Mouse (Mus musculus): ENCODE data around the gene Spaca6. TPM values are rescaled to one million over a fixed set of nuclear protein-coding genes. Genes with fewer than 3 reads are reported as not detected.
"Not testable (repeated sequence)": the region's sequence is repeated elsewhere in the genome, so short reads cannot be mapped to it uniquely, and the experiment has no call there.

Spaca6 gene
- total and polyA plus RNA-seq, 2 experiments, result 2.9 to 6.5 TPM

DNA sequence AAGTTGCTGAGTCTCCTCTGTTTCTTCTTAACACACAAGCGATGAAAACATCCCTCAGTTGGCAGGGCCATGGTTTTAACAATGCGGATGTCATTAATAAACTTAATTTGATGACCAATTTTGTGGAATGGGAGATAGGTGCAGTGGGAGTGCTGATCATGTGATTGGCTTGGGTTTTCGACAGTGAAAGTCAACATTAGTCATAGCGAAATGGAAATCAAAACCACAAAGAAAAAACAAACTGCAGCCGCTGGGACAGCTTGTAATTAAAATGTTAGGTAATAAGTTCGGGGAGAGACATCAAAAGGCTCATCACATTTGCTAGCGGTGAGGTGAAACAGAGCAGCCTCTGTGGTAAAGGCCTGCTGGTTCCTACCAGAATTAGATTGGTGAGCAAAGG, 13.8 kb downstream of the Spaca6 start:
- Histone ChIP-seq H3K79me2 (ENCODE audit: control insufficient read depth, insufficient read depth, low read length) (no peaks in the 10 kb centered on the region), H3K4me1 (ENCODE audit: control insufficient read depth, insufficient read depth, low read length) (0 out of 2 replicates have a peak, but pooled peaks cover 2% of the 10 kb centered on the region), H3K27ac (replicated peaks; ENCODE audit: insufficient read depth, low read depth, low read length) (no peak overlapping the region), H3K36me3 (ENCODE audit: control insufficient read depth, insufficient read depth, low read length) (no peaks in the 10 kb centered on the region), H3K9ac (ENCODE audit: low read depth, low read length) (no peak overlapping the region), H3K27me3 (ENCODE audit: control insufficient read depth, insufficient read depth, low read length) (no peaks in the 10 kb centered on the region), H3K4me3 (ENCODE audit: insufficient read depth, low read depth, low read length) (no peak overlapping the region)
- TF ChIP-seq CTCF (IDR thresholded peaks at IDR 0.05; ENCODE audit: low read depth, low read length), result no peak
- TF ChIP-seq POLR2A (IDR thresholded peaks at IDR 0.05; ENCODE audit: extremely low read depth, insufficient read depth, low read length), result no peak
- WGBS, result 90% methylated on average over 7 of the region's 7 CpGs
- DNase-seq (ENCODE audit: extremely low read depth, low read depth, low spot score), result no peak

DNA sequence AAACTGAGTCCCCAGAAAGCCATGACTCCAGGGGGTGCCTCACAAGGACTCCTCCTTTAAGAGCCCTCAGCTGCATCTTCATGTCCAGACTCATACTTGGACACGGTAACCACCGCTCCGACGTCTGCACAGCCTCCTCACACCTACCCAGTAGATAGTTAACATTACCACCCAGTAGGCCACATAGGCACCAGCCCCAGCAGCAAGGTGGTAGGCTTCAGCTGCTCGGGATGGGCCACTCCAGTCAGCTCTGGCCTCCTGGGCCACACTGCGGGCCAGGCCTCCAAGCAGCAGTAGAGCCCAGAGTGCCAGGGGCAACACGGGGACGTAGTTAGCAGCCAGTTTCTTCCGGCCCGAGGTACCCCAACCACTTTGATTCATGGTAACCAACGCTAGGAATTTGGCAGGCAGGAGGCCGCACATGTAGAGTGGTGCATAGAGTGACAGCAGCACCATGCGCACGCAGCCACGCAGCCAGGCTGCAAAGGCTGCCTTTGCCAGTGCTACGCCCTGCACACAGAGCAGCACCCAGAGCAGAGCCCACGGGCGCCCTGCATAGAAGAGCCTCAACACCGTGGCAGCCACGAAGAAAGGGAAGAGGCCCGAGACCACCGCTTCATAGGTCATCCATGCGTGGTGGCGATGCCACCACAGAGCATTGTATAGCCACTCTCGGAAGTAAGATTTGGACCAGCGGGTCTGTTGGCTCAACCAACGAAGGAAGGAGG, 16.7 kb downstream of the Spaca6 start:
- Histone ChIP-seq H3K79me2 (ENCODE audit: control insufficient read depth, insufficient read depth, low read length) (no peaks in the 10 kb centered on the region), H3K9ac (ENCODE audit: low read depth, low read length) (no peak overlapping the region), H3K4me3 (ENCODE audit: insufficient read depth, low read depth, low read length) (no peak overlapping the region), H3K36me3 (ENCODE audit: control insufficient read depth, insufficient read depth, low read length) (no peaks in the 10 kb centered on the region), H3K27me3 (ENCODE audit: control insufficient read depth, insufficient read depth, low read length) (no peaks in the 10 kb centered on the region), H3K27ac (replicated peaks; ENCODE audit: insufficient read depth, low read depth, low read length) (no peak overlapping the region), H3K4me1 (ENCODE audit: control insufficient read depth, insufficient read depth, low read length) (no peaks in the 10 kb centered on the region)
- no peak for DNase-seq (ENCODE audit: extremely low read depth, low read depth, low spot score)
- TF ChIP-seq CTCF (IDR thresholded peaks at IDR 0.05; ENCODE audit: low read depth, low read length) (no peak), POLR2A (IDR thresholded peaks at IDR 0.05; ENCODE audit: extremely low read depth, insufficient read depth, low read length) (no peak)
- WGBS, result 73% methylated on average over 27 of the region's 27 CpGs

DNA sequence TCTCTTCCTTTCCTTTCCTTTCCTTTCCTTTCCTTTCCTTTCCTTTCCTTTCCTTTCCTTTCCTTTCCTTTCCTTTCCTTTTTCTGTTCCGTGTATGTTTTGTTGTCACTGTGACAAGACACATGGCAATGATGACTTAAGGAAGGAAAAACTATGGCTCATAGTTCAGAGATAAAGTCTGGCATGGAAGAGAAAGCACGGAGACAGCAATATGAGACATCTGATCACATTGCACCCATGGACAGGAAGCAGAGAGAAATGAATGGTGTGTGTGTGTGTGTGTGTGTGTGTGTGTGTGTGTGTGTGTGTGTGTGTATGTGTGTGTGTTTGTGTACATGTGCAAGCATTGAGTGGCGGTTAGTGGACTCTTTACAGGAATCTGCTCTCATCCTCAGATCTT, 17.6 kb downstream of the Spaca6 start:
- not testable (repeated sequence) for H3K27ac ChIP-seq (replicated peaks; ENCODE audit: insufficient read depth, low read depth, low read length); H3K9ac ChIP-seq (ENCODE audit: low read depth, low read length); H3K36me3 ChIP-seq (ENCODE audit: control insufficient read depth, insufficient read depth, low read length); H3K79me2 ChIP-seq (ENCODE audit: control insufficient read depth, insufficient read depth, low read length); H3K4me1 ChIP-seq (ENCODE audit: control insufficient read depth, insufficient read depth, low read length); H3K27me3 ChIP-seq (ENCODE audit: control insufficient read depth, insufficient read depth, low read length); H3K4me3 ChIP-seq (ENCODE audit: insufficient read depth, low read depth, low read length); DNase-seq (ENCODE audit: extremely low read depth, low read depth, low spot score)
- 54% methylated on average over 3 of the region's 3 CpGs for WGBS

DNA sequence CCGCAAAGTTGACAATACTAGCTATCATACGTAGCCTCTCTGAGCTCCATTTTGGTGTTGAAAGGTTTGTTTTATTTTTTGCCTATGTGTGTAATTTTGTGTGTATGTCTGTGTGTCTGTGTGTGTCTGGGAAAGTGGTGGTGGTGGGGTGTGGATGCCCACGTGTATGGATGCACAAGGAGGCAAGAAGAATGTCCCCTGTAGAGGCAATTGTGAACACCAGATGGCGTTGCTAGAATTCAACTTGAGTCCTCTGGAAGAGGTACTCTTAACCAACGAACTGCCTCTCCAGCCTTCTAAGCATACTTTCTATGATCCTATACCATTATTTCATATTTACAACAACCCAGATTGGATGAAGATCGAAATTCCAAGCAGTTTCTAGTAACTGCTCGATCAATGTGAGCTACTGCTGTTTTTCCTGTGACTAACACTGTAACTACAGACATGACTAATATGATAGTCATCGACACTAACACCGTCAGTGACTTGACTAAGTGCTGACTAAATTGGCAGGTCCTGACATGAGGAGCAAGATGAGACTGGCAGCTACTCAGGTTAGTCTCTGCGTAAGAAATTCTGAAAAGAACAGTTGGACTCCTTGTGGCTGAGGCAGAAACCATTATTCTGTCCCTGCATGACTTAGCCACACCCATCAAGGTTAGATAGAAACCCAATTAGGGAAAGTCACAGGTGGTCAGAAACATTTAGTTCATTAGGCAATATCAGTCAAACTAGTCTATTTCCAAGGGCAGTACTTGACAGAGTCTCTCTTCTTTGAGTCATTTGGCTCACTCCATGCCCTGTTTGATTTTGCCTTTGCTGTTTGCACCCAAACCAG, 18.4 kb downstream of the Spaca6 start:
- Histone ChIP-seq H3K4me3 (ENCODE audit: insufficient read depth, low read depth, low read length) (no peak overlapping the region), H3K36me3 (ENCODE audit: control insufficient read depth, insufficient read depth, low read length) (no peaks in the 10 kb centered on the region), H3K27ac (replicated peaks; ENCODE audit: insufficient read depth, low read depth, low read length) (no peak overlapping the region), H3K27me3 (ENCODE audit: control insufficient read depth, insufficient read depth, low read length) (peaks cover 8% of the 10 kb centered on the region), H3K9ac (ENCODE audit: low read depth, low read length) (no peak overlapping the region), H3K4me1 (ENCODE audit: control insufficient read depth, insufficient read depth, low read length) (no peaks in the 10 kb centered on the region), H3K79me2 (ENCODE audit: control insufficient read depth, insufficient read depth, low read length) (no peaks in the 10 kb centered on the region)
- no peak for DNase-seq (ENCODE audit: extremely low read depth, low read depth, low spot score)
- WGBS, result 72% methylated on average over 10 of the region's 10 CpGs
- TF ChIP-seq CTCF (IDR thresholded peaks at IDR 0.05; ENCODE audit: low read depth, low read length), result no peak
- TF ChIP-seq POLR2A (IDR thresholded peaks at IDR 0.05; ENCODE audit: extremely low read depth, insufficient read depth, low read length), result no peak

DNA sequence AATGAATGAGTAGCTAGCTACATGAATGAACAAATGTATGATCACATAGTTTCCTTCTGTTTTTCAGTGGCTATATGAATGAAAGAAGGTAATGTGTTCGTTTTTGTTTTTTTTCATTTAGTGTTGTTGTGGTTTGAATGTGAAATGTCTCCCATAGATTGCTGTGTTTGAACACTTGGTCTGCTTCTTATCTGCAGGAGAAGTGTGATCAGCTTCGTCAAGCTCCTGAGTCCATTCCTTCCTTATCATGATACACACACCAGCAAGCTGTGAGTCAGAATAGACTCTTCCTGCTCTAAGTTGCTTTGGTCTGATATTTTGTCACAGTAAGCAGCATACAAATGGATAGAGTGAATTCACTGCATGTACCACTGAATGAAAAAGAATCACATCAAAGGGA, 22.0 kb downstream of the Spaca6 start:
- Histone ChIP-seq H3K36me3 (ENCODE audit: control insufficient read depth, insufficient read depth, low read length) (no peaks in the 10 kb centered on the region), H3K4me1 (ENCODE audit: control insufficient read depth, insufficient read depth, low read length) (no peaks in the 10 kb centered on the region), H3K9ac (ENCODE audit: low read depth, low read length) (no peak overlapping the region), H3K4me3 (ENCODE audit: insufficient read depth, low read depth, low read length) (no peak overlapping the region), H3K27ac (replicated peaks; ENCODE audit: insufficient read depth, low read depth, low read length) (no peak overlapping the region), H3K27me3 (ENCODE audit: control insufficient read depth, insufficient read depth, low read length) (peaks cover 9% of the 10 kb centered on the region), H3K79me2 (ENCODE audit: control insufficient read depth, insufficient read depth, low read length) (no peaks in the 10 kb centered on the region)
- no peak for DNase-seq (ENCODE audit: extremely low read depth, low read depth, low spot score)
- TF ChIP-seq POLR2A (IDR thresholded peaks at IDR 0.05; ENCODE audit: extremely low read depth, insufficient read depth, low read length), result no peak
- TF ChIP-seq CTCF (IDR thresholded peaks at IDR 0.05; ENCODE audit: low read depth, low read length), result no peak
- WGBS, result 65% methylated on average over 2 of the region's 2 CpGs

All from liver, adult 2 months (tissue).